Mouse (Mus musculus): ENCODE data around the gene Dnlz. TPM values are rescaled to one million over a fixed set of nuclear protein-coding genes. Genes with fewer than 3 reads are reported as not detected.

The Dnlz gene
- polyA plus RNA-seq, 1 experiment from 2014 or later = 25.1 TPM

DNA sequence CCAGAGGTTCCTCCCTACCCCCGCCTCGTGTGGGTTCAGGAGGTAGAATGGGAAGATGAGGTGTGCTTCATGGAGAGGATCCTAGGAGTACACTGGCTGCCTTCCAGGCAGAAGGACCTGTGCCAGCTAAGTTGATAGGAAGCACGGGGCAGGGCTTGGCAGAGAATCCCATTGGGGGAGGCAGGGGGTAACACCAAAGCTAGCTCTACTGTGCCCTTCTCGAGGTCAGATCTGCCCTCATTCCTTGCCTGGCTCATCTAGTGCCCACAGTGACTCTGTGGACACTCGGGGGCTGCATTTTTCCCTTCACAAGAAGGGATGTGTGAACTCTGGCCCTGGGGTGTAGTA lies 12.7 kb downstream of the Dnlz start:
- 89% methylated on average over 5 of the region's 5 CpGs for WGBS

DNA sequence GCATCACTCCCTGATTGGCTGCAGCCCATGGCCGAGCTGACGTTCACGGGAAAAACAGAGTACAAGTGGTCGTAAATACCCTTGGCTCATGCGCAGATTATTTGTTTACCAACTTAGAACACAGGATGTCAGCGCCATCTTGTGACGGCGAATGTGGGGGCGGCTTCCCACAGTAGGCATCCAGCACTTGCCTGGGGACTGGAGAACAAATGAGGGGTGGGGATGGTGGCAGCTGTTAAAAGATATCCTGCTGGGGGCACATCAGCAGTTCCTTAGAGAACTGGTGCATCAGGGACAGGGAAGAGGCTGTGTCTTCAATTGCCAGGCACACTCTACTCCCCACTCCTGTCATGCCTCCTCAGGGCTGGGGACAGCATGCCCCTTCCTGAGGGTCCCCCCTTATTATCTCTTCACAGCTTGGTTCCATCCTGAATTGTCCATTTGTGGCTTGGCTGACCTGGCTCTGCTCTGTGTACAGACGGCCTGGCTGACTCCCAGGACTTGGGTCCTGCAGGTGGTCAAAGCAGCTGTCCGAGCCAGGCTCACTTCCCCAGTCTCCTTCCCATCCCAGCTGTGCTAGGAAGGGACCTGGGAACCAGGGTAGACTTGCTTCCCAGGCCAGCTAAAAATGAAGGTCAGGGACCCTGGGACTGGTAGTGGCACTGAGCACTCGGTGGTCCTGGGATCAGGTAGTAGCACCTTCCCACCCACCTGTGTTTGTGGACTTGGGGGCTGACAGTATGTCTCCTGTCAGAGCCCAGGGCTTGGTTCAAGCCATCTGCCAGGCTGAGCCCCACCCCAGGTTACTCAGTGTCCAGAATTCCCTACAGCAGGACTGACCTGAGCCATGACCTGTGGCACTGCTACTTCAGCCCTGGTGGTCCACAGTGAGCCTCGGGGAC lies 13.4 kb downstream of the Dnlz start:
- Histone ChIP-seq H3K36me3 (replicated peaks; ENCODE audit: control insufficient read depth, insufficient read depth, low read depth, low read length) (peaks cover 13% of the 10 kb centered on the region), H3K4me2 (ENCODE audit: low read depth, low read length) (no peak overlapping the region), H3K4me1 (ENCODE audit: control insufficient read depth, insufficient read depth, low read length) (no peaks in the 10 kb centered on the region), H3K9ac (replicated peaks; ENCODE audit: low read length) (no peak overlapping the region), H3K27ac (replicated peaks; ENCODE audit: low read depth, low read length) (no peak overlapping the region), H3K4me3 (ENCODE audit: low read depth, low read length) (no peak overlapping the region), H3K27me3 (ENCODE audit: control insufficient read depth, insufficient read depth, low read length) (no peaks in the 10 kb centered on the region), H3K9me3 (replicated peaks; ENCODE audit: control insufficient read depth, low read length) (no peaks in the 10 kb centered on the region)
- DNase-seq (ENCODE audit: low spot score) (no peak), ATAC-seq (replicated peaks; ENCODE audit: insufficient number of reproducible peaks, low FRiP score, low TSS enrichment, low read depth) (no peak)
- WGBS = 91% methylated on average over 8 of the region's 13 CpGs

More for the DNA sequence above, 12.7 kb downstream of the Dnlz start:
- Histone ChIP-seq H3K4me1 (ENCODE audit: control insufficient read depth, insufficient read depth, low read length) (no peaks in the 10 kb centered on the region), H3K9me3 (replicated peaks; ENCODE audit: control insufficient read depth, low read length) (no peaks in the 10 kb centered on the region), H3K36me3 (replicated peaks; ENCODE audit: control insufficient read depth, insufficient read depth, low read depth, low read length) (peaks cover 13% of the 10 kb centered on the region), H3K27ac (replicated peaks; ENCODE audit: low read depth, low read length) (no peak overlapping the region), H3K27me3 (ENCODE audit: control insufficient read depth, insufficient read depth, low read length) (no peaks in the 10 kb centered on the region), H3K4me3 (ENCODE audit: low read depth, low read length) (no peak overlapping the region), H3K4me2 (ENCODE audit: low read depth, low read length) (no peak overlapping the region), H3K9ac (replicated peaks; ENCODE audit: low read length) (no peak overlapping the region)
- DNase-seq (ENCODE audit: low spot score) = no peak
- no peak for ATAC-seq (replicated peaks; ENCODE audit: insufficient number of reproducible peaks, low FRiP score, low TSS enrichment, low read depth)

DNA sequence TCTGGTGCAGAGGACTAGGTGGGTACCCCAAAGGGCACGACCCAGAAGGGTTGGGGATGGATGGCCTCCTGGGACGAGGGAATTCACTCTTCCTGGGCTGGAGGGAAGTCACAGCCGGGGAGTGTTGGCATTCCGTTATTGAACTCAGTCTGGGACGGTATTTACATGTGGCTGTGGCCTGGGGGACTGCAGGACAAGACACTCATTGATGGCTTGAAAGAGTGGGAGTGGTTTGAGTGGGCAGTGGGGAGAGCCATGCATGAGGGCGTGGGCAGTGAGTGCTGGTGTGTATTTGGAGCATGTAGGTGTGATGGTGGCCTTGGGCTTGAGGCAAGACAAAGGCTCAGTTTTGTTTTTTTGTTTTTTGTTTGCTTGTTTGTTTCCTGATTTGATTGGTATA lies 21.2 kb downstream of the Dnlz start:
- no peak overlapping the region for H3K27ac ChIP-seq (replicated peaks; ENCODE audit: low read depth, low read length)
- H3K4me2 ChIP-seq (ENCODE audit: low read depth, low read length) = no peak overlapping the region
- H3K9me3 ChIP-seq (replicated peaks; ENCODE audit: control insufficient read depth, low read length) = no peaks in the 10 kb centered on the region
- no peaks in the 10 kb centered on the region for H3K27me3 ChIP-seq (ENCODE audit: control insufficient read depth, insufficient read depth, low read length)
- DNase-seq (ENCODE audit: low spot score) (no peak), ATAC-seq (replicated peaks; ENCODE audit: insufficient number of reproducible peaks, low FRiP score, low TSS enrichment, low read depth) (no peak)
- no peak overlapping the region for H3K9ac ChIP-seq (replicated peaks; ENCODE audit: low read length)
- peaks cover 16% of the 10 kb centered on the region for H3K36me3 ChIP-seq (replicated peaks; ENCODE audit: control insufficient read depth, insufficient read depth, low read depth, low read length)
- 42% methylated on average over 6 of the region's 6 CpGs for WGBS
- no peaks in the 10 kb centered on the region for H3K4me1 ChIP-seq (ENCODE audit: control insufficient read depth, insufficient read depth, low read length)
- H3K4me3 ChIP-seq (ENCODE audit: low read depth, low read length) = no peak overlapping the region

DNA sequence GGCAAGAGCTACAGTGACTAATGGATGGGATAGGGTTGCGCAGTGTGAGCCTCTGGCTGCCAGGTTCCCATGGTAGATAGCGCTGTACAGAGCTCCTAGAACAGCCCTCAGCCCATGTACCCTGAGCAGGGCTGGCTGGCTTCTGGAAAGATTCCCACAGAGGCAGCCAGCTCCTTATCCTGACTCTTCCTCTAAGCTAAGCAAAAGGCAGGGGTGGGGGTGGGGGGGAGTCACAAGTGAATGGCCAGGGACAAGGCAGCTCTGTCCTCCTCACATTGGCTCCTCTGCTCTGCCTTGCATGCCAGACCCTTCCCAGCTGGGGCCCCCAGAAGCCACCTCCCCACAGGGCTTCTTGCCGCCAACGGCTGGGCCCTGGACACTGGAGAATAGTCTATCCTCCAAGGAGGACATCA lies 21.8 kb downstream of the Dnlz start:
- Histone ChIP-seq H3K27ac (replicated peaks; ENCODE audit: low read depth, low read length) (no peak overlapping the region), H3K4me3 (ENCODE audit: low read depth, low read length) (no peak overlapping the region), H3K4me1 (ENCODE audit: control insufficient read depth, insufficient read depth, low read length) (no peaks in the 10 kb centered on the region), H3K36me3 (replicated peaks; ENCODE audit: control insufficient read depth, insufficient read depth, low read depth, low read length) (peaks cover 19% of the 10 kb centered on the region), H3K9me3 (replicated peaks; ENCODE audit: control insufficient read depth, low read length) (no peaks in the 10 kb centered on the region), H3K4me2 (ENCODE audit: low read depth, low read length) (no peak overlapping the region), H3K9ac (replicated peaks; ENCODE audit: low read length) (no peak overlapping the region), H3K27me3 (ENCODE audit: control insufficient read depth, insufficient read depth, low read length) (no peaks in the 10 kb centered on the region)
- 57% methylated on average over 4 of the region's 4 CpGs for WGBS
- DNase-seq (ENCODE audit: low spot score) (no peak), ATAC-seq (replicated peaks; ENCODE audit: insufficient number of reproducible peaks, low FRiP score, low TSS enrichment, low read depth) (no peak)

DNA sequence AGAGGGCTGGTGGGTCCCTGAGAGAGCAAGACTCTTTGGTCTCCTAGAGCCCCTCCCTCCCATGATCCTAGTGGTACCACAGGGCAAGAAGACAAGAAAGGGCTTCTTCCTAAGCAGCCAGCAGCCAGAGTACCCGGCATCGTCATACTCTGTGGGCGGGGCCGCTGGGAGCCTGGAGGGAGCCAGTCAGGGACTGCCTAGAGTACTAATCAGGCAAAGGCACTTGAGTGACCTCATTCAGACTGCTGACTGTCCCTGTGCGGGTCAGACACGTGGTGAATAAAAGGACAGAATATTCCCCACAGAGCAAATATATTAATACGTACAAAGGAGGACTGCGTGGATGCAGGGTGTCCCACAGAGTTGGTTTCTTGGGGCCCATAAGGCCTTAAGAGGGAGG lies 22.5 kb downstream of the Dnlz start:
- Histone ChIP-seq H3K27me3 (ENCODE audit: control insufficient read depth, insufficient read depth, low read length) (no peaks in the 10 kb centered on the region), H3K4me1 (ENCODE audit: control insufficient read depth, insufficient read depth, low read length) (no peaks in the 10 kb centered on the region), H3K36me3 (replicated peaks; ENCODE audit: control insufficient read depth, insufficient read depth, low read depth, low read length) (peaks cover 24% of the 10 kb centered on the region), H3K9ac (replicated peaks; ENCODE audit: low read length) (no peak overlapping the region), H3K27ac (replicated peaks; ENCODE audit: low read depth, low read length) (no peak overlapping the region), H3K4me2 (ENCODE audit: low read depth, low read length) (no peak overlapping the region), H3K4me3 (ENCODE audit: low read depth, low read length) (no peak overlapping the region), H3K9me3 (replicated peaks; ENCODE audit: control insufficient read depth, low read length) (no peaks in the 10 kb centered on the region)
- DNase-seq (ENCODE audit: low spot score) (no peak), ATAC-seq (replicated peaks; ENCODE audit: insufficient number of reproducible peaks, low FRiP score, low TSS enrichment, low read depth) (no peak; the same call in 1 of the 2 replicates)
- WGBS = 50% methylated on average over 8 of the region's 8 CpGs

DNA sequence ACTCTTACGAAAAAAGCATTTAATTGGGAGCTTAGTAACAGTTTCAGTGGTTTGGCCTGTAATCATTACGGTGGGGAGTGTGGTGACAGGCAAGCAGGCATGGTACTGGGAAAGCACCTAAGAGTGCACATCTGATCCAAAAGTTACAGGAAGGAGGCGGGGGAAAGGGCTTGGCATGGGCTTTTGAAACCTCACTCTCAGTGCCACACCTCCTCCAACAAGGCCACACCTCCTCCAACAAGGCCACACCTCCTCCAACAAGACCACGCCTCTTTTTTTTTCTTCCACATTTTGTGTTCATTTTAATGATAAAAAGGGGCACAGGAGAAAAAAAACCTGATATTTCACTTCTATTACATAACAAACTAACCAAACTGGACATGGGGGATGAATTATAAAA lies 24.1 kb downstream of the Dnlz start:
- no peak overlapping the region for H3K27ac ChIP-seq (replicated peaks; ENCODE audit: low read depth, low read length)
- H3K9me3 ChIP-seq (replicated peaks; ENCODE audit: control insufficient read depth, low read length) = no peaks in the 10 kb centered on the region
- DNase-seq (ENCODE audit: low spot score) = no peak
- H3K27me3 ChIP-seq (ENCODE audit: control insufficient read depth, insufficient read depth, low read length) = no peaks in the 10 kb centered on the region
- no peak for ATAC-seq (replicated peaks; ENCODE audit: insufficient number of reproducible peaks, low FRiP score, low TSS enrichment, low read depth)
- H3K4me1 ChIP-seq (ENCODE audit: control insufficient read depth, insufficient read depth, low read length) = no peaks in the 10 kb centered on the region
- H3K9ac ChIP-seq (replicated peaks; ENCODE audit: low read length) = no peak overlapping the region
- no peak overlapping the region for H3K4me2 ChIP-seq (ENCODE audit: low read depth, low read length)
- 84% methylated on average over 4 of the region's 4 CpGs for WGBS
- peaks cover 32% of the 10 kb centered on the region for H3K36me3 ChIP-seq (replicated peaks; ENCODE audit: control insufficient read depth, insufficient read depth, low read depth, low read length)
- H3K4me3 ChIP-seq (ENCODE audit: low read depth, low read length) = no peak overlapping the region

DNA sequence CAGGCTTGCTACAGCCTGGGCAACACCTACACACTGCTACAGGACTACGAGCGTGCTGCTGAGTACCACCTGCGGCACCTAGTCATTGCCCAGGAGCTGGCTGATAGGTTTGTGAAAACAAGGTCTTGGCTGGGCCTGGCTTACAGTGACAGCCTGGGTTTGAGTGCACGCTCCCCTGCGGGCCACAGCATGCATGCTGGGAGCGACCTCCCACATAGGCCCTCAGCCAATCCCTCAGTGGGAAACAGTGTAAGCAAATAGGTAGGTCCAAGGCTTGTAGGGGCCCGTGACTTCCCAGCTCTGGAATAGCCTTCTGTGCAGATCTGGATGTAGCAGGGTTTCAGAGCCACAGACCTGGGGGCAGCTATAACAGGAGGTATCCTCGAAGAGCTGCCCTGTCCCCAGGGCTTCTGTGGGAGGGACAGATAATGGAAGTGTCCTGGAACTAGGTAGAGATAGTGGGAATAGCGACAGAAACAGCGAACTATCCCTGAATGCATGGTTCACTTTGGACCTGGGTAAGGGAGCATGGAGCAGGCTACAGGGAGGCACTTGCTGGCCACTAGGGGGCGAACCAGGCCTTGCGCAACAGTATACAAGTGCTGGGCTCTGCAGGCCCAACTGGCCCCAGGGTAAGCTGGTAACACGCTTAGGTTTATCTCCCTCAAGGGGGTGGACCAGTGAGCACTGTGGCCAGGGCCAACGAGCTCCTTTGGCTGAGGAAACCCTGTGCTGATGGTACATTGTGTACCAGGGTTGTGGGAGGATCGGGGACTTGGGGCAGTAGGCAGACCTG lies 26.3 kb downstream of the Dnlz start:
- Histone ChIP-seq H3K4me1 (ENCODE audit: control insufficient read depth, insufficient read depth, low read length) (no peaks in the 10 kb centered on the region), H3K27me3 (ENCODE audit: control insufficient read depth, insufficient read depth, low read length) (no peaks in the 10 kb centered on the region), H3K36me3 (replicated peaks; ENCODE audit: control insufficient read depth, insufficient read depth, low read depth, low read length) (peaks cover 30% of the 10 kb centered on the region), H3K4me3 (ENCODE audit: low read depth, low read length) (no peak overlapping the region), H3K27ac (replicated peaks; ENCODE audit: low read depth, low read length) (no peak overlapping the region), H3K9ac (replicated peaks; ENCODE audit: low read length) (no peak overlapping the region), H3K4me2 (ENCODE audit: low read depth, low read length) (no peak overlapping the region), H3K9me3 (replicated peaks; ENCODE audit: control insufficient read depth, low read length) (no peaks in the 10 kb centered on the region)
- DNase-seq (ENCODE audit: low spot score) (peak; percentile 70), ATAC-seq (replicated peaks; ENCODE audit: insufficient number of reproducible peaks, low FRiP score, low TSS enrichment, low read depth) (peak; percentile 79)
- WGBS = 66% methylated on average over 15 of the region's 15 CpGs

DNA sequence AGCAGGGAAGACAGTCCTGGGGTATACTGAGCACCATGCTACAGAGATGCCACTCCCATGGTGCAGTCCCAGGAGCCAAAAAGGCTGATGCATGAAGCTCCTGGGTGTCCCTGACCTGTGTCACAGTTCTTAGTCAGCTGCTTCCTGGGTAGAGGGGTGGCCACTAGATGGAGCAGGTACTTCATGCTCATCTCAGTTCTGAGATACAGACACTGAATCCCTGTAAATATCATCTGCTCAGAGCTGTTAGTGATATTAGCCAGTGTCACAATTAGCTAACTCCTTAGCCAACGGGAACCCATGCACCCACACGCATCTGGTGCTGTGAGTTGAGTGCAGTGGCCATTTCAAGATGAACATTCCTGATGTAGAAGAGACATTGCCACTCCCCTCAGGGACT lies 27.0 kb downstream of the Dnlz start:
- no peak for DNase-seq (ENCODE audit: low spot score)
- Histone ChIP-seq H3K36me3 (replicated peaks; ENCODE audit: control insufficient read depth, insufficient read depth, low read depth, low read length) (peaks cover 30% of the 10 kb centered on the region), H3K27me3 (ENCODE audit: control insufficient read depth, insufficient read depth, low read length) (no peaks in the 10 kb centered on the region), H3K4me2 (ENCODE audit: low read depth, low read length) (no peak overlapping the region), H3K9ac (replicated peaks; ENCODE audit: low read length) (no peak overlapping the region), H3K4me3 (ENCODE audit: low read depth, low read length) (no peak overlapping the region), H3K9me3 (replicated peaks; ENCODE audit: control insufficient read depth, low read length) (no peaks in the 10 kb centered on the region), H3K4me1 (ENCODE audit: control insufficient read depth, insufficient read depth, low read length) (no peaks in the 10 kb centered on the region), H3K27ac (replicated peaks; ENCODE audit: low read depth, low read length) (no peak overlapping the region)
- 80% methylated on average over 2 of the region's 2 CpGs for WGBS
- no peak for ATAC-seq (replicated peaks; ENCODE audit: insufficient number of reproducible peaks, low FRiP score, low TSS enrichment, low read depth)
